22 mouse cellular contexts compared by ENCODE assay signal in the genomic region with DNA sequence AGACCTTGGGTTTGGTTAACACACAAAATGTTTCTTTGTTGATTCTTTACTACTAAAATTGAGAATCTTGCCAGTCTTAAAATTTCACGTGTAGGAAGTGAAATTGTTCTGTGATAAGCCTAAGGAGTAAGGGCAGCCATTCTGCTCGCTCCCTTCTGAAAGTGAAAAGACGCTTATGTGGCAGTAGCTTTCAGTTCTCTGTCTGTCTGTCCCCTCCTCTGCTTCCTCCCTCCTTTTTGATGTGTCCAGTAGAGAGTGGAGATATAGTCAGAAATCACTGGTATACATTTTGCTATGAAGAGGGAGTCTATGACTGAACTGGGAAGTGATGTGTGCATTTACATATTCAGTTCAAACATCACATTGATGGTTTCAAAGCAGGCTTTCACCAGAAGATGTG.
A peak's percentile ranks its signal among the peaks of the same experiment; 100 is the strongest.
DNase-seq lines count a peak whose midpoint lies in the region; ATAC-seq and TF ChIP-seq lines count a peak whose summit lies in the region.
"Had no signal": no experiment of that assay in that cellular context is flagged by ENCODE, and none has a peak within 500 bp of the region (broad histone marks: within the 10 kb centered on the region; RNA-seq: fewer than 3 reads in every experiment).

No protein-coding gene starts in this region.

- no peak overlapping the region for H3K4me2 ChIP-seq in liver, embryonic 11.5 days
- H3K4me2 ChIP-seq: embryonic facial prominence, embryonic 12.5 days; forebrain, embryonic 13.5 days; forebrain, embryonic 15.5 days had no signal

- H3K27me3 ChIP-seq in liver, adult 2 months (ENCODE audit: control insufficient read depth, insufficient read depth, low read length): no peaks in the 10 kb centered on the region
- H3K27me3 ChIP-seq in liver, embryonic 11.5 days (replicated peaks; ENCODE audit: control insufficient read depth, insufficient read depth, low read length): no peaks in the 10 kb centered on the region
- H3K27me3 ChIP-seq in cerebellum, adult 2 months (ENCODE audit: control insufficient read depth, insufficient read depth, low read length): no peaks in the 10 kb centered on the region
- H3K27me3 ChIP-seq: embryonic facial prominence, embryonic 12.5 days; forebrain, embryonic 13.5 days; forebrain, embryonic 15.5 days; Patski had no signal

- peak overlapping the region; percentile 66 for H3K27ac ChIP-seq in liver, adult 2 months (replicated peaks; ENCODE audit: insufficient read depth, low read depth, low read length)
- H3K27ac ChIP-seq in liver, embryonic 11.5 days (ENCODE audit: low read depth, low read length): no peak overlapping the region
- no peak overlapping the region for H3K27ac ChIP-seq in cerebellum, adult 2 months (ENCODE audit: insufficient read depth, low read length)
- H3K27ac ChIP-seq: embryonic facial prominence, embryonic 10.5 days; embryonic facial prominence, embryonic 12.5 days; forebrain, embryonic 13.5 days; forebrain, embryonic 15.5 days had no signal

- peak; percentile 5 for DNase-seq in heart, adult 11 months
- DNase-seq in heart, postnatal 10 days: no peak
- no peak for DNase-seq in liver, adult 2 months (ENCODE audit: extremely low read depth, low read depth, low spot score)
- no peak for DNase-seq in liver, embryonic 11.5 days (ENCODE audit: low spot score)
- peak; percentile 55 for DNase-seq in A20 (ENCODE audit: low read depth, low spot score)
- no peak for DNase-seq in cerebellum, adult 2 months
- DNase-seq: adrenal gland, adult 8-10 months; adrenal gland, postnatal 14 days; adrenal gland, postnatal 36 days; cerebellum, adult 11-12 months; cerebellum, adult 9-10 months; cerebellum, postnatal 10 days; cerebellum, postnatal 25 days; forebrain, postnatal 0 days had no signal

- no peak for ATAC-seq in liver, embryonic 11.5 days (replicated peaks; ENCODE audit: low FRiP score)
- ATAC-seq in granulocyte monocyte progenitor cell, adult 5-6 weeks (replicated peaks; ENCODE audit: poor library complexity, severe bottlenecking): peak; percentile 37
- ATAC-seq: activated CD4-positive, CD25-positive, alpha-beta regulatory T cell, adult 4 months; forebrain, embryonic 13.5 days; forebrain, embryonic 15.5 days; forebrain, postnatal 0 days; Patski had no signal

- H3K4me1 ChIP-seq in liver, adult 2 months (ENCODE audit: control insufficient read depth, insufficient read depth, low read length): peaks cover 30% of the 10 kb centered on the region
- no peaks in the 10 kb centered on the region for H3K4me1 ChIP-seq in liver, embryonic 11.5 days (replicated peaks; ENCODE audit: control insufficient read depth, insufficient read depth, low read length)
- H3K4me1 ChIP-seq in cerebellum, adult 2 months (ENCODE audit: control insufficient read depth, insufficient read depth, low read length): no peaks in the 10 kb centered on the region
- H3K4me1 ChIP-seq: embryonic facial prominence, embryonic 10.5 days; embryonic facial prominence, embryonic 12.5 days; forebrain, embryonic 13.5 days; forebrain, embryonic 15.5 days had no signal

- TF ChIP-seq POLR2A in liver, adult 2 months (IDR thresholded peaks at IDR 0.05; ENCODE audit: extremely low read depth, insufficient read depth, low read length): no peak
- TF ChIP-seq POLR2A in cerebellum, adult 2 months (IDR thresholded peaks at IDR 0.05; ENCODE audit: borderline replicate concordance, insufficient read depth, low read length): no peak

- H3K36me3 ChIP-seq in liver, adult 2 months (ENCODE audit: control insufficient read depth, insufficient read depth, low read length): peaks cover 5% of the 10 kb centered on the region
- H3K36me3 ChIP-seq in liver, embryonic 11.5 days (ENCODE audit: control insufficient read depth, insufficient read depth, low read length): 0 out of 2 replicates have a peak, but pooled peaks cover 2% of the 10 kb centered on the region

- intact Hi-C loops in heart, postnatal 10 days (cut with DNase I): no loop called here

- WGBS in liver, adult 2 months: 53% methylated on average over 3 of the region's 3 CpGs
- 87% methylated on average over 3 of the region's 3 CpGs for WGBS in liver, embryonic 11.5 days
- WGBS in cerebellum, adult 2 months: 94% methylated on average over 3 of the region's 3 CpGs

- no peaks in the 10 kb centered on the region for H3K9me3 ChIP-seq in liver, embryonic 11.5 days (ENCODE audit: control insufficient read depth, low read length)
- H3K9me3 ChIP-seq: embryonic facial prominence, embryonic 10.5 days; embryonic facial prominence, embryonic 12.5 days; forebrain, embryonic 13.5 days; forebrain, embryonic 15.5 days; G1E had no signal

- H3K79me2 ChIP-seq in liver, adult 2 months (ENCODE audit: control insufficient read depth, insufficient read depth, low read length): no peaks in the 10 kb centered on the region; the same call in 1 of the 2 replicates

- H3K9ac ChIP-seq in liver, adult 2 months (ENCODE audit: low read depth, low read length): no peak overlapping the region
- no peak overlapping the region for H3K9ac ChIP-seq in liver, embryonic 11.5 days (ENCODE audit: low read depth, low read length)
- H3K9ac ChIP-seq: embryonic facial prominence, embryonic 12.5 days; forebrain, embryonic 13.5 days; forebrain, embryonic 15.5 days; forebrain, postnatal 0 days had no signal

- no peak for TF ChIP-seq CTCF in liver, adult 2 months (IDR thresholded peaks at IDR 0.05; ENCODE audit: low read depth, low read length)
- TF ChIP-seq CTCF in cerebellum, adult 2 months (IDR thresholded peaks at IDR 0.05; ENCODE audit: borderline replicate concordance, insufficient read depth, low read depth, low read length): no peak

- H3K4me3 ChIP-seq in liver, adult 2 months (ENCODE audit: insufficient read depth, low read depth, low read length): no peak overlapping the region
- no peak overlapping the region for H3K4me3 ChIP-seq in liver, embryonic 11.5 days (ENCODE audit: low read depth, low read length)
- H3K4me3 ChIP-seq in cerebellum, adult 2 months (replicated peaks; ENCODE audit: insufficient read depth, low read depth, low read length): no peak overlapping the region
- H3K4me3 ChIP-seq: embryonic facial prominence, embryonic 10.5 days; embryonic facial prominence, embryonic 12.5 days; forebrain, embryonic 13.5 days; forebrain, embryonic 15.5 days had no signal

Comparison
In these comparisons a context has a peak if more than half of its experiments do, and no peak if none do; other contexts are left out.
1. DNase-seq: peak in heart, adult 11 months (single experiment) and A20 (single experiment); none in heart, postnatal 10 days (0 of 2), liver, adult 2 months (single experiment), liver, embryonic 11.5 days (single experiment) and cerebellum, adult 2 months (0 of 2).